Mouse (Mus musculus): ENCODE measurements around the gene Mnat1. TPM values are rescaled to one million over a fixed set of nuclear protein-coding genes. Genes with fewer than 3 reads are reported as not detected.

Gene Mnat1
- polyA plus RNA-seq, 2 experiments, result 6.7 to 12.4 TPM

- Histone ChIP-seq H3K9ac (replicated peaks) (no peak overlapping the region), H3K4me1 (replicated peaks; ENCODE audit: control insufficient read depth in 2 of 2, insufficient read depth in 2 of 2, low read length in 1 of 2) (no peaks in the 10 kb centered on the region), H3K27me3 (ENCODE audit: control insufficient read depth, insufficient read depth, low read length) (no peaks in the 10 kb centered on the region), H3K27ac (no peak overlapping the region), H3K4me3 (ENCODE audit: insufficient read depth in 1 of 2, low read depth in 2 of 2, low read length in 2 of 2) (no peak overlapping the region), H3K9me3 (ENCODE audit: control insufficient read depth, low read length) (no peaks in the 10 kb centered on the region), H3K4me2 (ENCODE audit: low read depth) (no peak overlapping the region), H3K36me3 (replicated peaks; ENCODE audit: control insufficient read depth, insufficient read depth, low read depth) (no peaks in the 10 kb centered on the region)
- TF ChIP-seq EP300 (IDR thresholded peaks at IDR 0.05; ENCODE audit: low read depth) (no peak), CTCF (IDR thresholded peaks at IDR 0.05; ENCODE audit: low read depth) (no peak)
- no peak for ATAC-seq (ENCODE audit: insufficient read depth)
- DNase-seq (ENCODE audit: low read depth in 3 of 3, low spot score in 3 of 3), result no peak
Measured at GRCm38 (mm10) chr12:73231552-73231951, 108.0 kb downstream of the Mnat1 start.

DNA sequence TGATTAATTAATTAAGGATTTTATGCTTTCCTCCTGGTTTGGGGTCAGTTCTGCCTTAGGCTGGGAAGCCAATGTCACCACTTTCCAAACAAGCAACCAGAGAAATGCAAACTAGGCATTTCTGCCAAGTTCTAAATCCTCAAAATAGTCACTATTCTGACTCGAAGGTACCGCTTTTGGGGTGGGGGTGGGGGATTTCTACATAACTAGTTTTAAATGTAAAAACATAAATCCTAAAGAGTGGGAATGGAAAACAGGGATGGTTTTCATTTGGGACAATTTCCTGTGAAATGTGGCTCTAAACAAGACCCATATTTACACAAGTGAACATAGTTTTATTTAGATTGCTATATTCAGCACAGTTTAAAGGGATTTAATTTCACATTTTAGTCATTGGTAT lies 109.1 kb downstream of the Mnat1 start:
- no peak for DNase-seq (ENCODE audit: low read depth in 3 of 3, low spot score in 3 of 3)
- Histone ChIP-seq H3K9me3 (ENCODE audit: control insufficient read depth, low read length) (no peaks in the 10 kb centered on the region), H3K36me3 (replicated peaks; ENCODE audit: control insufficient read depth, insufficient read depth, low read depth) (no peaks in the 10 kb centered on the region), H3K4me1 (replicated peaks; ENCODE audit: control insufficient read depth in 2 of 2, insufficient read depth in 2 of 2, low read length in 1 of 2) (no peaks in the 10 kb centered on the region), H3K27ac (no peak overlapping the region), H3K4me2 (ENCODE audit: low read depth) (no peak overlapping the region), H3K9ac (replicated peaks) (no peak overlapping the region), H3K4me3 (ENCODE audit: insufficient read depth in 1 of 2, low read depth in 2 of 2, low read length in 2 of 2) (no peak overlapping the region), H3K27me3 (ENCODE audit: control insufficient read depth, insufficient read depth, low read length) (no peaks in the 10 kb centered on the region)
- no peak for ATAC-seq (ENCODE audit: insufficient read depth)
- TF ChIP-seq CTCF (IDR thresholded peaks at IDR 0.05; ENCODE audit: low read depth) (no peak), EP300 (IDR thresholded peaks at IDR 0.05; ENCODE audit: low read depth) (no peak)
- WGBS (ENCODE audit: insufficient replicate concordance), result 75% methylated on average over 2 of the region's 2 CpGs

DNA sequence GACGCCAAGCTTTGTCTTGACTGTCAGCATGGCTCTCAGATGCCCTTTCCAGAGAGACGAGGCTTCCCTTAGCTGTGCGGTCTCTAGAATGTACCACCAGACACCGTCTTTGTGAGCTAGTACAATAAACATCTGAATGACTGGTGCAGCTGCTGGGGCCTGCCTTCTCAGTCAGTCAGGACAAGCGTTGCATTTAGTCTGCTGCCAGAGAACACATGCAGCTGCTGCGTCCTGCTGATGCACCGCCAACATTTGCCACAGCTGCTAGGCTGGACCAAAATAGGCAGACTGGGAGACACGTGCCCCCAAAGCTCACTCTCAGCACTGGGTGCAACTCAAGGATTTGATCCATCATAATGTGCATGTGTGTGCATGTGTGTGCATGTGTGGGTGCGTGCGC lies 118.4 kb downstream of the Mnat1 start:
- H3K36me3 ChIP-seq (replicated peaks; ENCODE audit: control insufficient read depth, insufficient read depth, low read depth), result no peaks in the 10 kb centered on the region
- 77% methylated on average over 10 of the region's 10 CpGs for WGBS (ENCODE audit: insufficient replicate concordance)
- DNase-seq (ENCODE audit: low read depth in 3 of 3, low spot score in 3 of 3) (no peak), ATAC-seq (ENCODE audit: insufficient read depth) (no peak)
- H3K4me3 ChIP-seq (ENCODE audit: insufficient read depth in 1 of 2, low read depth in 2 of 2, low read length in 2 of 2), result no peak overlapping the region
- no peak overlapping the region for H3K4me2 ChIP-seq (ENCODE audit: low read depth)
- no peak for TF ChIP-seq EP300 (IDR thresholded peaks at IDR 0.05; ENCODE audit: low read depth)
- TF ChIP-seq CTCF (IDR thresholded peaks at IDR 0.05; ENCODE audit: low read depth), result no peak
- no peak overlapping the region for H3K27ac ChIP-seq
- no peaks in the 10 kb centered on the region for H3K9me3 ChIP-seq (ENCODE audit: control insufficient read depth, low read length)
- no peak overlapping the region for H3K9ac ChIP-seq (replicated peaks)
- no peaks in the 10 kb centered on the region for H3K4me1 ChIP-seq (replicated peaks; ENCODE audit: control insufficient read depth in 2 of 2, insufficient read depth in 2 of 2, low read length in 1 of 2)
- no peaks in the 10 kb centered on the region for H3K27me3 ChIP-seq (ENCODE audit: control insufficient read depth, insufficient read depth, low read length)

DNA sequence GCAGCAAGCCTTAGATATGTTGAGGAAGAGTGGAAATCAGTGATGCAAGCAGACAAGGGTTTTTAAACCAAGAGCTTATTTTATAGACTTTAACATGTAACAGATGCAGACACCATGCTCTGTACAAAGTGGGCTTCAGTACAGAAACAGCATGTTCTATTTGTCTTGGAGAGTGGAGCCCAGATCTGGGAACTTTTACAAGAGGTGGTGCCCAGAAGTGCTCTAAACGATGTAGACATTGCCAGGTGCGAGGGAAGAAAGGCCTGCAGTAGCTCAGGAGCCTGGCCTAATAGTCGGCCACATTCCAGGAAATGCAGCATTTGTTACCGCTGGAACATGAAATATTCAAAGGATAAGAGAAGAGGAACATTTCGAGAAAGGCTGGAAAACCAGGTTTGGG lies 122.2 kb downstream of the Mnat1 start:
- 76% methylated on average over 5 of the region's 5 CpGs for WGBS (ENCODE audit: insufficient replicate concordance)
- Histone ChIP-seq H3K36me3 (replicated peaks; ENCODE audit: control insufficient read depth, insufficient read depth, low read depth) (no peaks in the 10 kb centered on the region), H3K4me1 (replicated peaks; ENCODE audit: control insufficient read depth in 2 of 2, insufficient read depth in 2 of 2, low read length in 1 of 2) (no peaks in the 10 kb centered on the region), H3K4me3 (ENCODE audit: insufficient read depth in 1 of 2, low read depth in 2 of 2, low read length in 2 of 2) (no peak overlapping the region), H3K27ac (no peak overlapping the region), H3K9ac (replicated peaks) (no peak overlapping the region), H3K4me2 (ENCODE audit: low read depth) (no peak overlapping the region), H3K9me3 (ENCODE audit: control insufficient read depth, low read length) (no peaks in the 10 kb centered on the region), H3K27me3 (ENCODE audit: control insufficient read depth, insufficient read depth, low read length) (no peaks in the 10 kb centered on the region)
- ATAC-seq (ENCODE audit: insufficient read depth) (no peak), DNase-seq (ENCODE audit: low read depth in 3 of 3, low spot score in 3 of 3) (no peak)
- no peak for TF ChIP-seq EP300 (IDR thresholded peaks at IDR 0.05; ENCODE audit: low read depth)
- no peak for TF ChIP-seq CTCF (IDR thresholded peaks at IDR 0.05; ENCODE audit: low read depth)

GRCm38 (mm10) chr12:73255006-73255405 lies 131.5 kb downstream of the Mnat1 start:
- TF ChIP-seq CTCF (IDR thresholded peaks at IDR 0.05; ENCODE audit: low read depth) (no peak), EP300 (IDR thresholded peaks at IDR 0.05; ENCODE audit: low read depth) (no peak)
- DNase-seq (ENCODE audit: low read depth in 3 of 3, low spot score in 3 of 3), result no peak
- Histone ChIP-seq H3K4me1 (replicated peaks; ENCODE audit: control insufficient read depth in 2 of 2, insufficient read depth in 2 of 2, low read length in 1 of 2) (no peaks in the 10 kb centered on the region), H3K9me3 (ENCODE audit: control insufficient read depth, low read length) (no peaks in the 10 kb centered on the region), H3K36me3 (replicated peaks; ENCODE audit: control insufficient read depth, insufficient read depth, low read depth) (no peaks in the 10 kb centered on the region), H3K9ac (replicated peaks) (no peak overlapping the region), H3K27ac (no peak overlapping the region), H3K4me3 (ENCODE audit: insufficient read depth in 1 of 2, low read depth in 2 of 2, low read length in 2 of 2) (no peak overlapping the region), H3K4me2 (ENCODE audit: low read depth) (no peak overlapping the region), H3K27me3 (ENCODE audit: control insufficient read depth, insufficient read depth, low read length) (no peaks in the 10 kb centered on the region)
- 67% methylated on average over 2 of the region's 2 CpGs for WGBS (ENCODE audit: insufficient replicate concordance)
- no peak for ATAC-seq (ENCODE audit: insufficient read depth)
